Mouse (Mus musculus): ENCODE data around the gene 9130213A22Rik.

GRCm38 (mm10) chr11:69105796-69106195 is 16.6 kb downstream of the 9130213A22Rik start:
- TF ChIP-seq TAL1 (IDR thresholded peaks at IDR 0.05; ENCODE audit: low read length) (no peak), GATA1 (IDR thresholded peaks at IDR 0.05; ENCODE audit: low read length) (no peak)
